Mouse (Mus musculus) midbrain, embryonic 13.5 days (tissue): ENCODE measurements at regions not wholly inside any gene's neighbourhood (a gene's known extent, or its start where the extent isn't known, plus 50 kb on each side); places are given as distances from the start of the nearest gene placed in this dataset.

Source experiments
- ATAC-seq: fragments of 200-750 bp; cut with Nextera tagmentation; 2 replicates; pipeline ENCODE4 v1.8.0; 2017; ENCODE audit warnings: mild to moderate bottlenecking, moderate TSS enrichment, moderate library complexity
- H3K27ac ChIP-seq: fragments of 300-500 bp; sonication (generic); 2 replicates; pipeline ENCODE4 v1.5.1; 2015; ENCODE audit warnings: inconsistent platforms, mild to moderate bottlenecking, moderate library complexity
- H3K27me3 ChIP-seq: fragments of 300-500 bp; sonication (generic); 2 replicates; pipeline ENCODE4 v1.6.1; 2015; ENCODE audit warnings: mild to moderate bottlenecking, inconsistent platforms
- H3K36me3 ChIP-seq: fragments of 300-500 bp; sonication (generic); 2 replicates; pipeline ENCODE4 v1.6.1; 2015; ENCODE audit warnings: mild to moderate bottlenecking, inconsistent platforms
- H3K4me1 ChIP-seq: fragments of 300-500 bp; sonication (generic); replicated peaks from 2 replicates; pipeline ENCODE4 v1.6.1; 2015; ENCODE audit warnings: inconsistent platforms
- H3K4me2 ChIP-seq: fragments of 300-500 bp; sonication (generic); replicated peaks from 2 replicates; pipeline ENCODE4 v1.6.1; 2015; ENCODE audit warnings: moderate library complexity, mild to moderate bottlenecking, inconsistent platforms
- H3K4me3 ChIP-seq: fragments of 300-500 bp; sonication (generic); replicated peaks from 2 replicates; pipeline ENCODE4 v1.5.1; 2015; ENCODE audit warnings: mild to moderate bottlenecking, inconsistent platforms
- H3K9ac ChIP-seq: fragments of 300-500 bp; sonication (generic); replicated peaks from 2 replicates; pipeline ENCODE4 v1.6.1; 2015; ENCODE audit warnings: mild to moderate bottlenecking, inconsistent platforms
- H3K9me3 ChIP-seq: fragments of 300-500 bp; sonication (generic); 2 replicates; pipeline ENCODE4 v1.6.1; 2016; ENCODE audit warnings: mild to moderate bottlenecking, inconsistent platforms
- WGBS: fragments of 180-500 bp; shearing (Covaris S2); methylation state at CpG from one replicate; pipeline ENCODE4 v1.1.7; 2015; 5-methylcytosine and 5-hydroxymethylcytosine counted together

DNA sequence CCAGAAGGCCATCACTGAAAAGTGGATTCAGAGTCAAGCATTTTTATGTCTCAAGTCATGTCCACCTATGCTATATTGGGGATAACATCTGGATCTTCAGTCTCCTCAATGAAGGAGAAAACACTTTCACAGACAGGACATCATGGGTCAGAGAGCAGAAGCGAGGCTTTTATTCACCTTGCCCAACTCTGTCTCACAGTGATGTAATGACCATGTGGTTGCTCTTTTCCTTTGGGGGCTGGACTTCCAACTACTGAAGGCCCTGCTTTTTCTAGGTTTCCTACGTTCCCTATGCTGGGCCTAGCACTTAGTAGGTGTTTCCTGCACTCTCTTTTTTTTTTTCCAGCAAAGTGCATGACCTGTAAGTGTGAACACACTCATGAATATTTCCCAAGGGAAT, 130.4 kb downstream of the 4933412E24Rik start:
- Histone ChIP-seq H3K4me1 (no peaks in the 10 kb centered on the region), H3K27me3 (no peaks in the 10 kb centered on the region), H3K36me3 (no peaks in the 10 kb centered on the region), H3K4me2 (no peak overlapping the region), H3K4me3 (no peak overlapping the region), H3K27ac (no peak overlapping the region), H3K9me3 (no peaks in the 10 kb centered on the region), H3K9ac (no peak overlapping the region)
- 81% methylated on average over 2 of the region's 2 CpGs for WGBS
- ATAC-seq = no peak

GRCm38 (mm10) chr15:59882444-59882843, 134.0 kb downstream of the 4933412E24Rik start:
- H3K4me1 ChIP-seq = no peaks in the 10 kb centered on the region
- H3K36me3 ChIP-seq = no peaks in the 10 kb centered on the region
- no peaks in the 10 kb centered on the region for H3K9me3 ChIP-seq
- H3K27me3 ChIP-seq = no peaks in the 10 kb centered on the region
- no peak overlapping the region for H3K27ac ChIP-seq
- 67% methylated on average over 5 of the region's 5 CpGs for WGBS
- no peak overlapping the region for H3K9ac ChIP-seq
- no peak overlapping the region for H3K4me3 ChIP-seq
- ATAC-seq = no peak
- no peak overlapping the region for H3K4me2 ChIP-seq

GRCm38 (mm10) chr15:59880426-59880825, 136.0 kb downstream of the 4933412E24Rik start:
- Histone ChIP-seq H3K9ac (no peak overlapping the region), H3K27me3 (no peaks in the 10 kb centered on the region), H3K4me1 (no peaks in the 10 kb centered on the region), H3K27ac (no peak overlapping the region), H3K4me2 (no peak overlapping the region), H3K9me3 (no peaks in the 10 kb centered on the region), H3K36me3 (no peaks in the 10 kb centered on the region), H3K4me3 (no peak overlapping the region)
- ATAC-seq = no peak
- 88% methylated on average over 5 of the region's 5 CpGs for WGBS

- Histone ChIP-seq H3K27ac (no peak overlapping the region), H3K4me2 (no peak overlapping the region), H3K4me3 (no peak overlapping the region), H3K9ac (no peak overlapping the region), H3K27me3 (no peaks in the 10 kb centered on the region), H3K4me1 (no peaks in the 10 kb centered on the region), H3K36me3 (no peaks in the 10 kb centered on the region), H3K9me3 (no peaks in the 10 kb centered on the region)
- ATAC-seq = no peak
- 87% methylated on average over 4 of the region's 4 CpGs for WGBS
Observed at GRCm38 (mm10) chr15:59879311-59879710, 137.1 kb downstream of the 4933412E24Rik start.

- Histone ChIP-seq H3K36me3 (no peaks in the 10 kb centered on the region), H3K4me2 (no peak overlapping the region), H3K4me1 (no peaks in the 10 kb centered on the region), H3K27ac (no peak overlapping the region), H3K4me3 (no peak overlapping the region), H3K9ac (no peak overlapping the region), H3K9me3 (no peaks in the 10 kb centered on the region), H3K27me3 (no peaks in the 10 kb centered on the region)
- ATAC-seq = no peak
- 65% methylated on average over 7 of the region's 7 CpGs for WGBS
Observed at GRCm38 (mm10) chr15:59876279-59876742, 140.1 kb downstream of the 4933412E24Rik start.

- H3K4me2 ChIP-seq = no peak overlapping the region
- 94% methylated on average over 8 of the region's 8 CpGs for WGBS
Observed at GRCm38 (mm10) chr15:59866701-59867100, 149.7 kb downstream of the 4933412E24Rik start.

GRCm38 (mm10) chr15:59864746-59865499, 151.5 kb downstream of the 4933412E24Rik start:
- no peak for ATAC-seq
- Histone ChIP-seq H3K27ac (no peak overlapping the region), H3K4me3 (no peak overlapping the region), H3K36me3 (no peaks in the 10 kb centered on the region), H3K4me2 (no peak overlapping the region), H3K9me3 (no peaks in the 10 kb centered on the region), H3K9ac (no peak overlapping the region), H3K27me3 (no peaks in the 10 kb centered on the region), H3K4me1 (no peaks in the 10 kb centered on the region)
- WGBS = 53% methylated on average over 18 of the region's 18 CpGs

More at GRCm38 (mm10) chr15:59866701-59867100, 149.7 kb downstream of the 4933412E24Rik start:
- no peak overlapping the region for H3K9ac ChIP-seq
- no peaks in the 10 kb centered on the region for H3K27me3 ChIP-seq
- no peak for ATAC-seq
- no peaks in the 10 kb centered on the region for H3K4me1 ChIP-seq
- H3K4me3 ChIP-seq = no peak overlapping the region
- H3K27ac ChIP-seq = no peak overlapping the region
- H3K36me3 ChIP-seq = no peaks in the 10 kb centered on the region
- no peaks in the 10 kb centered on the region for H3K9me3 ChIP-seq

DNA sequence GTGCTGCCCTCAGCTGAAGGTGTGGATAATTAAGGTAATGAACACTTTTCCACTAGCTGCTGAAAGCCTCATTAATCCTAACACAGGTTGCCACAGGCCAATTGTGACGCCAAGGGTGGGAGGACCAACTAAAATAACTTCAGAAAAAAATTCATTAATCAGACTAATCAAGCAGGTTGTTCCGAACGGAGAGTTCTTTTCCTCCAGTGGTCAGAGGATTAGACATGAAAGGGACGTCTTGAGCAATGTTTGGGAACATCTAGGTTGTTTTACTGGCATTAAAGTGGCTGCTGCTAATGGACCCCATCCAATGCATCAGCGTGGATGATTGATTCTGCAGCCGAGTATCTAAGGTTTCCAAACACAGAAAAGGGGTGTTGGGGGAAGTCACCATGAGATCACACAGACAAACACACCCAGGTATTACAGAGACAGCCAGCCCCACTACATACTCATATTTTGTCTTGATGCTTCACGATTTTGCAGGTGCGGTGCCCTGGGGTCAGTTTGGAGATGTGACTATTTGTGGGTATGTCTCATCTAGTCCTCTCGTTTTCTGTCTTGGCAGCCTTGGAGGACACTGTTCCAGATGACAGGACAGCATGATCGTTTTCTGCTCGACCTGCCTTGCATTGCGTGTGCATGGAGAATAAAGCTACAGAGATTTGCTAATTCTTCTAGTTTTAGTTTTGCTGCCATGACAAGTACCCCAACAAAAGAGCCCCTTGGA, 164.0 kb downstream of the 4933412E24Rik start:
- no peak overlapping the region for H3K27ac ChIP-seq
- no peak overlapping the region for H3K4me2 ChIP-seq
- no peaks in the 10 kb centered on the region for H3K36me3 ChIP-seq
- no peaks in the 10 kb centered on the region for H3K4me1 ChIP-seq
- H3K9me3 ChIP-seq = no peaks in the 10 kb centered on the region
- no peak overlapping the region for H3K9ac ChIP-seq
- no peaks in the 10 kb centered on the region for H3K27me3 ChIP-seq
- no peak for ATAC-seq
- WGBS = 76% methylated on average over 12 of the region's 12 CpGs
- no peak overlapping the region for H3K4me3 ChIP-seq

- no peaks in the 10 kb centered on the region for H3K4me1 ChIP-seq
- WGBS = 76% methylated on average over 7 of the region's 7 CpGs
- H3K27me3 ChIP-seq = no peaks in the 10 kb centered on the region
- no peaks in the 10 kb centered on the region for H3K36me3 ChIP-seq
- no peaks in the 10 kb centered on the region for H3K9me3 ChIP-seq
- H3K4me3 ChIP-seq = no peak overlapping the region
- no peak for ATAC-seq
- no peak overlapping the region for H3K4me2 ChIP-seq
- no peak overlapping the region for H3K27ac ChIP-seq
- no peak overlapping the region for H3K9ac ChIP-seq
Observed at GRCm38 (mm10) chr15:59845158-59845739, 171.2 kb downstream of the 4933412E24Rik start.

GRCm38 (mm10) chr15:59836631-59837030, 179.8 kb downstream of the 4933412E24Rik start:
- no peaks in the 10 kb centered on the region for H3K9me3 ChIP-seq
- no peaks in the 10 kb centered on the region for H3K4me1 ChIP-seq
- H3K36me3 ChIP-seq = no peaks in the 10 kb centered on the region
- no peak overlapping the region for H3K27ac ChIP-seq
- H3K9ac ChIP-seq = no peak overlapping the region
- no peak overlapping the region for H3K4me3 ChIP-seq
- H3K4me2 ChIP-seq = no peak overlapping the region
- 91% methylated on average over 5 of the region's 5 CpGs for WGBS
- no peaks in the 10 kb centered on the region for H3K27me3 ChIP-seq
- ATAC-seq = no peak

GRCm38 (mm10) chr15:59833232-59833631, 183.2 kb downstream of the 4933412E24Rik start:
- 0 out of 2 replicates have a peak, but pooled peaks cover 1% of the 10 kb centered on the region for H3K4me1 ChIP-seq
- WGBS = 87% methylated on average over 3 of the region's 3 CpGs
- ATAC-seq = no peak

DNA sequence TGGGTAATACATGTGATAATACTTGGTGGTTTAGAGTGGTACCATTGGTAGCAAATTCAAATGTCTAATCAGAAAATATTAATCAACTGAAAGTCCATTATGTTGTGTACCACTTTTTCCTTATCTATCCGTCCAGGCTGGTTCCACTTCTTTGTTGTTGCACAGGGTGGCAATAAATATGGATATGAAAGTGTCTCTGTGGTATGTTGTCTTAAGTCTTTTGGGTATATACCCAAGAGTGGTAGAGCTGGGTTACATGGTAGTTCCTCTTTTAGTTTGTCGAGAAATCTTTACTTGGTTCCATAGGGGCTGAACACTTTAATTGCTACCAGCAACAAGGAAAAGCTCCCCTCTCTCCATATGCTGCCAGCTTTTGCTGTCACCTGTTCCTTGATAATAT, 184.9 kb downstream of the 4933412E24Rik start:
- Histone ChIP-seq H3K4me1 (0 out of 2 replicates have a peak, but pooled peaks cover 5% of the 10 kb centered on the region), H3K9me3 (no peaks in the 10 kb centered on the region), H3K4me3 (no peak overlapping the region), H3K27ac (no peak overlapping the region), H3K27me3 (no peaks in the 10 kb centered on the region), H3K36me3 (no peaks in the 10 kb centered on the region), H3K4me2 (no peak overlapping the region), H3K9ac (no peak overlapping the region)
- 92% methylated on average over 2 of the region's 2 CpGs for WGBS
- no peak for ATAC-seq

More at GRCm38 (mm10) chr15:59833232-59833631, 183.2 kb downstream of the 4933412E24Rik start:
- Histone ChIP-seq H3K27me3 (no peaks in the 10 kb centered on the region), H3K9me3 (no peaks in the 10 kb centered on the region), H3K27ac (no peak overlapping the region), H3K9ac (no peak overlapping the region), H3K4me2 (no peak overlapping the region), H3K4me3 (no peak overlapping the region), H3K36me3 (no peaks in the 10 kb centered on the region)
